Mouse (Mus musculus) neutrophil, adult 83 days (primary cell): ENCODE measurements around the gene Cdk1. TPM values are rescaled to one million over a fixed set of nuclear protein-coding genes. Genes with fewer than 3 reads are reported as not detected.

Experiments used
- total RNA-seq, 2 experiments: library from RNA; stranded (reverse); gene quantifications; one replicate each; pipeline ENCODE4 v1.2.4; 2023

Gene Cdk1
- 10 to 100 TPM; 88.7 to 98.9 TPM for total RNA-seq

GRCm38 (mm10) chr10:69352212-69353085 lies at the start of gene Cdk1:
Gene Cdk1 (minus strand): TSS chr10:69352938.

GRCm38 (mm10) chr10:69398763-69399590 lies 46.2 kb upstream of the Cdk1 start, which contains the start of gene Ank3:
Gene Ank3 (plus strand): TSS chr10:69398773.

Other genes starting within 250 kb of the Cdk1 start
- 1 to 10 TPM; 1.1 to 1.4 TPM for gene Rhobtb1, start 201.5 kb downstream of the Cdk1 start, total RNA-seq
- gene A930033H14Rik, start 139.8 kb downstream of the Cdk1 start, total RNA-seq = under 1 TPM; 0.18 to 0.39 TPM
- 1 to 10 TPM; 1.0 to 1.2 TPM for gene Ank3, start 45.8 kb upstream of the Cdk1 start, total RNA-seq